Mouse (Mus musculus): ENCODE data around the gene Qtrt1. TPM values are rescaled to one million over a fixed set of nuclear protein-coding genes. Genes with fewer than 3 reads are reported as not detected.

Qtrt1 gene
- polyA plus RNA-seq, 1 experiment, result 37.5 TPM

DNA sequence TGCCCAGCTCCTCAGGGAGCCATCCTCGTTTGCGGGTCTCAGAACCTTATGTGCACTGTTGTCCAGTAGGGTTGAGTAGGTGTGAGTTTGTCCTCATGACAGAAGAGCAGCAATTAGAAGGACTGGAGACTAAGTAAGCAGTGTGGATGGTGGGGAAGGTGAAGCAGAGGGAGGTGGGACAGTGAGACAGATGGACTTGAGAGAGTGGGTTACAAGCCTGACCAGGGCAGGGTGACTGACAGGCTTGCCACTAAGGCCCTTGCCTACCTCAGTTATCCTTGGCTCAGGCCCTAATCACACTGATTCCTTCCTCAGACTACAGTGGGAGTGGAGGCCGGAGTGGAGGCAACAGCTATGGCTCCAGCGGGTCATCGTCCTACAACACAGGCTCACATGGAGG lies 7.9 kb upstream of the Qtrt1 start:
- Histone ChIP-seq H3K4me3 (replicated peaks; ENCODE audit: insufficient read depth, low read depth, low read length) (no peak overlapping the region), H3K27ac (ENCODE audit: insufficient read depth, low read length) (no peak overlapping the region), H3K27me3 (ENCODE audit: control insufficient read depth, insufficient read depth, low read length) (no peaks in the 10 kb centered on the region), H3K4me1 (ENCODE audit: control insufficient read depth, insufficient read depth, low read length) (no peaks in the 10 kb centered on the region)
- TF ChIP-seq POLR2A (IDR thresholded peaks at IDR 0.05; ENCODE audit: borderline replicate concordance, insufficient read depth, low read length), result no peak
- TF ChIP-seq CTCF (IDR thresholded peaks at IDR 0.05; ENCODE audit: borderline replicate concordance, insufficient read depth, low read depth, low read length), result no peak
- no peak for DNase-seq
- WGBS, result 74% methylated on average over 5 of the region's 5 CpGs

DNA sequence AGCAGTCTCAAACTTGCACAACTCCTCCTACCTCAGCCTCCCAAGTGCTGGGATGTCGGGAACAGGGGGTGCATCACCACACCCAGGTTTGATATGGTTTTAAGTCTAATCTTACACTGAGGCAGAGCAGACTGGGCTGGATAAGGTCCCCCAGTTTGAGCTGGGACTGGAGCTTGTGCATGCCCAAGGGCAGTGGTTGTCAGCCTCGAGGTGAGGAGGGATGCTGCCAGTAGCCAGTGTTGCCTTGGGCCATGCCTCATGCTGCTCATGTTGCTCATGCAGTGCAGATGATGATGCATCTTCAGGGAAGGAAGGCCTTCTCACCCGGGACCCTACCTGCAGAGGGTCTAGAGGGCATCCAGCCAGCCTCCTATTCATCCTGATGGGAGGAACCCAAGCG lies 6.1 kb upstream of the Qtrt1 start:
- Histone ChIP-seq H3K27ac (ENCODE audit: insufficient read depth, low read length) (no peak overlapping the region), H3K4me3 (replicated peaks; ENCODE audit: insufficient read depth, low read depth, low read length) (no peak overlapping the region), H3K4me1 (ENCODE audit: control insufficient read depth, insufficient read depth, low read length) (no peaks in the 10 kb centered on the region), H3K27me3 (ENCODE audit: control insufficient read depth, insufficient read depth, low read length) (no peaks in the 10 kb centered on the region)
- no peak for DNase-seq
- no peak for TF ChIP-seq POLR2A (IDR thresholded peaks at IDR 0.05; ENCODE audit: borderline replicate concordance, insufficient read depth, low read length)
- TF ChIP-seq CTCF (IDR thresholded peaks at IDR 0.05; ENCODE audit: borderline replicate concordance, insufficient read depth, low read depth, low read length), result no peak
- WGBS, result 68% methylated on average over 4 of the region's 4 CpGs

DNA sequence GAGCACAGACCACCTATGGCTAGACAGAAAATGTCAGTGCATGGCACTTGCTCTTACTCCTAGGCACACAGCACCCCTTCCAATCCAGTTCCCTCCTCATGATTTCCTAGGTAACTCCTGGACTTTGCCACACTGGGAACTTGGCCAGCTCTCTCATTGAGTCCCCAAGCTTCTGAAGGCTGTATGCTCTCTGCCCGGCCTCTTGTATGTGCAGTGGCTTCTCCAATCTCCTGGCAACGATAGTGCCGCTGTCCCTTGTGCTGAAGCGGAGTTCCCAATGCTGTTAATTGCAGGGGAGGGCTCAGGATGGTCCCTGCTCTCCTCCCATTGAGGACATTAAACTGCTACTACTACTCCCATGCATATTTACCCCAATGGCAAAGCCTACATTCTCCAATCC lies 3.7 kb upstream of the Qtrt1 start:
- no peak overlapping the region for H3K4me3 ChIP-seq (replicated peaks; ENCODE audit: insufficient read depth, low read depth, low read length)
- TF ChIP-seq POLR2A (IDR thresholded peaks at IDR 0.05; ENCODE audit: borderline replicate concordance, insufficient read depth, low read length) (no peak), CTCF (IDR thresholded peaks at IDR 0.05; ENCODE audit: borderline replicate concordance, insufficient read depth, low read depth, low read length) (no peak)
- WGBS, result 11% methylated on average over 4 of the region's 4 CpGs
- no peaks in the 10 kb centered on the region for H3K4me1 ChIP-seq (ENCODE audit: control insufficient read depth, insufficient read depth, low read length)
- H3K27me3 ChIP-seq (ENCODE audit: control insufficient read depth, insufficient read depth, low read length), result no peaks in the 10 kb centered on the region
- no peak overlapping the region for H3K27ac ChIP-seq (ENCODE audit: insufficient read depth, low read length)
- no peak for DNase-seq

DNA sequence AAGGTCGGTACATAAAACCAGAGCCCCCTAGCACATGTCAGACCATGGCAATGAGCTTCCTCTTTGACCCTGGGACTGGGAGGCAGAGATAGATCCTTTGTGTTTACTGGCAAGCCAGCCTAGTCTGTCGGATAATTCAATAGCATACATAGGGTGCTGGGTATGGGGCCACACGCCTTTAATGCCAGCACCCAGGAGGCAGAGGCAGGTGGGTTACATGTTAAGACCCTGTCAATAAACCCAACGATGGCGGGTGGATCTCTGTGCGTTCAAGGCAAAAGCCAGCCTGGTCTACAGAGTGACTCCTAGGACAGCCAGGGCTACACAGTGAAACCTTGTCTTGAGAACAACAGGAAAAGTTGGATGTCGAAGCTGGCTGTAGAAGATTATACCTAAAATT lies 3.0 kb upstream of the Qtrt1 start:
- WGBS, result 67% methylated on average over 7 of the region's 7 CpGs

DNA sequence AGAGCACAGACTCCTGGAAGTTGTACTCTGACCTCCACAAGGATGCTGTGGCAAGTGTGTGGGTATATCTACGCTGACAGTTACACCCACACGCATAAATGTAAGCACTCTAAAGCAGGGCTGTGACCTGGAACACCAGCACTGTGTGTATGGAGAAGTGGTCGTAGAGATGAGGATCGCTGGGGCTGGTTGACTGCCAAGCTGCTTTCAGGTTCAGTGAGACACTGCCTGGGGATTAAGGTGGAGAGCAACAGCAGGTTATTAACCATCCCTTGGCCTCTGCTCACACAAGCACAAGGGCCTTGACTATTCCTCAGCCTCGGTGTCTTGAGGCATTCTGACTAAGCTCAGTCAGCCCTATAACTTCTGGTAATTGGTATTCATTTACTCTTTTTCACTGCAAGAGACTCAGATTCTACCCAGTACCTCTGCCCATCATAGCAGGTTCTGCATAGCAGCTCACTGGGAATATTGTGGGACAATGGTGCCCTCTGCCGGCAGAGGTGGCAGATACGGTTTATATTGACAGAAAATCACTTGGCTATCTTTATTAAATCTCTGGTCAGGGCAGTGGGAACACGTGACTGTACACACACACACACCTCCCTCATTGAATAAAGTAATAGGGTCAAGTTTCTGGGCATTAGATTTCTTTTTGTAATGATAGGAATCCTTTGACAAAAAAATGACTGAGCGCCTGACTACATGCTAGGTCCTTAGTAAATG lies 1.9 kb upstream of the Qtrt1 start:
- H3K4me3 ChIP-seq (replicated peaks; ENCODE audit: insufficient read depth, low read depth, low read length), result no peak overlapping the region
- no peaks in the 10 kb centered on the region for H3K4me1 ChIP-seq (ENCODE audit: control insufficient read depth, insufficient read depth, low read length)
- DNase-seq, result peak; percentile 80 to 87
- H3K27ac ChIP-seq (ENCODE audit: insufficient read depth, low read length), result no peak overlapping the region
- no peaks in the 10 kb centered on the region for H3K27me3 ChIP-seq (ENCODE audit: control insufficient read depth, insufficient read depth, low read length)
- 29% methylated on average over 9 of the region's 9 CpGs for WGBS
- TF ChIP-seq CTCF (IDR thresholded peaks at IDR 0.05; ENCODE audit: borderline replicate concordance, insufficient read depth, low read depth, low read length), result peak; percentile 84
- no peak for TF ChIP-seq POLR2A (IDR thresholded peaks at IDR 0.05; ENCODE audit: borderline replicate concordance, insufficient read depth, low read length)

More for the DNA sequence above, 3.0 kb upstream of the Qtrt1 start:
- H3K27ac ChIP-seq (ENCODE audit: insufficient read depth, low read length), result no peak overlapping the region
- H3K27me3 ChIP-seq (ENCODE audit: control insufficient read depth, insufficient read depth, low read length), result no peaks in the 10 kb centered on the region
- TF ChIP-seq CTCF (IDR thresholded peaks at IDR 0.05; ENCODE audit: borderline replicate concordance, insufficient read depth, low read depth, low read length) (no peak), POLR2A (IDR thresholded peaks at IDR 0.05; ENCODE audit: borderline replicate concordance, insufficient read depth, low read length) (no peak)
- H3K4me3 ChIP-seq (replicated peaks; ENCODE audit: insufficient read depth, low read depth, low read length), result no peak overlapping the region
- no peak for DNase-seq
- no peaks in the 10 kb centered on the region for H3K4me1 ChIP-seq (ENCODE audit: control insufficient read depth, insufficient read depth, low read length)

DNA sequence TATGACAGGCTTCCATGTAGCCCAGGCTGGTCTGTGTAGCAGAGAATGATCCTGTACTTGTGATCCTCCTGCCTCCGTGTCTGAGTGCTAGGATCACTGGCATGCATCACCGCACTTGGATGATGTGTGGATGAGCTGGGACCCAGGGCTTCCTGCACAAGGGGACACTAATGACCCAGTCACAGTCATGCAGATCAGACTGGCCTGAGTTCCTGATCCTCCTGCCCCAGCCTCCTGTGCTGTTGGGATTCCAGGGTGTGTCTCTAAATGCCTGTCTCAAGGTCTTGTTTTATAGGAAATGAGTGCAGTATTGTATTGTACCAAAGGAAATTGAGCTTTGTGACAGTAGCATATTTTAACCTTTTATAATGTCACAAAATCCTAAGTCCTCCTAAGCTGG lies 6.2 kb downstream of the Qtrt1 start:
- no peaks in the 10 kb centered on the region for H3K4me1 ChIP-seq (ENCODE audit: control insufficient read depth, insufficient read depth, low read length)
- H3K27me3 ChIP-seq (ENCODE audit: control insufficient read depth, insufficient read depth, low read length), result no peaks in the 10 kb centered on the region
- DNase-seq, result no peak
- H3K27ac ChIP-seq (ENCODE audit: insufficient read depth, low read length), result no peak overlapping the region
- WGBS, result 92% methylated on average over 2 of the region's 2 CpGs
- no peak overlapping the region for H3K4me3 ChIP-seq (replicated peaks; ENCODE audit: insufficient read depth, low read depth, low read length)
- no peak for TF ChIP-seq POLR2A (IDR thresholded peaks at IDR 0.05; ENCODE audit: borderline replicate concordance, insufficient read depth, low read length)
- no peak for TF ChIP-seq CTCF (IDR thresholded peaks at IDR 0.05; ENCODE audit: borderline replicate concordance, insufficient read depth, low read depth, low read length)

DNA sequence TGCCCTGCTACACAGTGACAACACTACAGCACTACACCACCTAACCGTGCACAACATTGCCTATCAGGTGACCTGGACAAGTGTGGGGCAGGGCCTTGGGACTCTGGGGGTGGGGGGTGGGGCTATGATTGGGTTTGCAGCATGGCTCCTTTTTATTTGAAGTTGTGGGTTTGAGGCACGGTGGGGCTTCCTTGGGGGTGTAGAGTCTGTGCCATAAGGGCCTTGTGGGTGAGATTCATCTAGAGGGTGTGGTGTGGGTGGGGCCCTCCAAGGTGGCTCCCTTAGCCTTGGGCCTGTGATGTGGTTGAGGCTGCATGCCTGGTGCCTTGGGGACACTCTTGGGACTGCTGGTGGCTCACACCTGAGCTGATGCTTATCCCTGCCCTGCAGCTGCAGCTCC lies 8.0 kb downstream of the Qtrt1 start:
- no peak overlapping the region for H3K27ac ChIP-seq (ENCODE audit: insufficient read depth, low read length)
- DNase-seq, result no peak
- TF ChIP-seq POLR2A (IDR thresholded peaks at IDR 0.05; ENCODE audit: borderline replicate concordance, insufficient read depth, low read length) (no peak), CTCF (IDR thresholded peaks at IDR 0.05; ENCODE audit: borderline replicate concordance, insufficient read depth, low read depth, low read length) (no peak)
- no peak overlapping the region for H3K4me3 ChIP-seq (replicated peaks; ENCODE audit: insufficient read depth, low read depth, low read length)
- H3K4me1 ChIP-seq (ENCODE audit: control insufficient read depth, insufficient read depth, low read length), result no peaks in the 10 kb centered on the region
- WGBS, result 85% methylated on average over 2 of the region's 2 CpGs
- no peaks in the 10 kb centered on the region for H3K27me3 ChIP-seq (ENCODE audit: control insufficient read depth, insufficient read depth, low read length)
